Mouse (Mus musculus): ENCODE measurements at regions not wholly inside any gene's neighbourhood (a gene's known extent, or its start where the extent isn't known, plus 50 kb on each side); places are given as distances from the start of the nearest gene placed in this dataset.

- no peak for DNase-seq (ENCODE audit: low spot score in 2 of 2)
These were observed 126.8 kb upstream of the Rreb1 start for GRCm38 (mm10) chr13:37651221-37651946.

- no peak for DNase-seq (ENCODE audit: low spot score in 2 of 2)
These were observed 123.5 kb upstream of the Rreb1 start for GRCm38 (mm10) chr13:37654651-37655050.

- DNase-seq (ENCODE audit: low spot score in 2 of 2) = peak; percentile 38 to 67
These were observed 121.0 kb upstream of the Rreb1 start for GRCm38 (mm10) chr13:37657248-37657647.

DNA sequence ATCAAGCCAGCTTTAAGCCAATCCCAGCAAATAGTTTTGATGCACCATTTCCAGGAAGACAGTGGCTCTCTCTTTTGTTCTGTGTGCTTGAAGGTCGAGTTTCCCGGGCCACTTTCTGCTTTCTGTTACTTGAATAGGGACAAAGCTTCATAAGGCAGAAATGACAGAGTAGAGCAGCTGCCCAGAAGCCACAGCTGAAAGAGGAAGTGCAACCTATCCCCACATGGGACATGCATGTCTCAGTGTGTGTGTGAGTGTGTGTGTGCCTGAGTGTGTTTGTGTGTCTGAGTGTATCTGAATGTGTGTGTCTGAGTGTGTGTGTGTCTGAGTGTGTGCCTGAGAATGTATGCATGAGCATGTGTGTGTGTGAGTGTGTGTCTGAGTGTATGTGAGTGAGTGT, 120.2 kb upstream of the Rreb1 start:
- peak in 1 of 2 experiments; percentile 28 for DNase-seq (ENCODE audit: low spot score in 2 of 2)

- DNase-seq (ENCODE audit: low spot score in 2 of 2) = no peak
These were observed 119.7 kb upstream of the Rreb1 start for GRCm38 (mm10) chr13:37658519-37658918.

- no peak for DNase-seq (ENCODE audit: low spot score in 2 of 2)
These were observed 118.1 kb upstream of the Rreb1 start for GRCm38 (mm10) chr13:37660083-37660482.

DNA sequence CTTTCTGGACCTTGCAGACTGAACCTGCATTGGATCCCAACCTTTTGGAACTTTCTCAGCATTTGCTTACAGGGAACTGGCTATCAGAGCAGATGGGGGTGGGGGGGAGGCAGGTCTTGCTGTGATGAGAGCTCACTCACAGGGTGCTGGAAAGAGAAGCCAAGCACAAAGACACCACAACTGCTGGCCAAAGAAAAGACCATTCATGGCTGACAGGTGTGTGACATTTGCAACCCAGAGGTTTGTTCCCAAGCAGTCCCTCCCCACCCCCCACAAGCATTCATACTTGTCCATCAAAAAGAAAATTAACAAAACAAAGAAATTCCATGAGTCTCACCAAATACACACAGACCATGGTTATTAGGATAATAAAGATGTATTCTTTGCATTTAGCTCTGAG, 117.5 kb upstream of the Rreb1 start:
- DNase-seq (ENCODE audit: low spot score in 2 of 2) = no peak

GRCm38 (mm10) chr13:37664116-37664515, 114.1 kb upstream of the Rreb1 start:
- no peak for DNase-seq (ENCODE audit: low spot score in 2 of 2)

- DNase-seq (ENCODE audit: low spot score in 2 of 2) = peak in 1 of 2 experiments; percentile 66
These were observed 111.8 kb upstream of the Rreb1 start for GRCm38 (mm10) chr13:37666207-37667003.

DNA sequence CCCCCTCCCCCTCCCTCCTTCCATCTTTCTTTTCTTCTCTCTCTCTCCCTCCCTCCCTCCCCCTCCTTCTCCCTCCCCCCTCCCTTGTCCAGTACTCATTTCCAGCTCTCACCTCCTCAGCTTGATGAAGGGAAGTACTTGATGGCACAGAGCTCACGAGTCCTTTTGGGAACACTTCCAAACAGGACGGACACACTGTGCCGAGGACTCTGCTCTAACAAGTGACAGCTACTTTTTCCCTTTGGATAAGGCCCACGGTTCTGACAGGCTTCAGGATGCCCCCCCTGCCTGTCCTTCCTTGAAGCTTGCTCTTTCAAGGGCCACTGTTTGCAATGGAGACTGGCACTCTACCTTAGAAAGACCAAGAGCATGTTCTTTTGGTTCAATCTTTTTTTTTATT, 110.8 kb upstream of the Rreb1 start:
- DNase-seq (ENCODE audit: low spot score in 2 of 2) = no peak

- DNase-seq (ENCODE audit: low spot score in 2 of 2) = no peak
These were observed 110.3 kb upstream of the Rreb1 start for GRCm38 (mm10) chr13:37667871-37668270.

GRCm38 (mm10) chr13:37671109-37671508, 107.1 kb upstream of the Rreb1 start:
- no peak for DNase-seq (ENCODE audit: low spot score in 2 of 2)

DNA sequence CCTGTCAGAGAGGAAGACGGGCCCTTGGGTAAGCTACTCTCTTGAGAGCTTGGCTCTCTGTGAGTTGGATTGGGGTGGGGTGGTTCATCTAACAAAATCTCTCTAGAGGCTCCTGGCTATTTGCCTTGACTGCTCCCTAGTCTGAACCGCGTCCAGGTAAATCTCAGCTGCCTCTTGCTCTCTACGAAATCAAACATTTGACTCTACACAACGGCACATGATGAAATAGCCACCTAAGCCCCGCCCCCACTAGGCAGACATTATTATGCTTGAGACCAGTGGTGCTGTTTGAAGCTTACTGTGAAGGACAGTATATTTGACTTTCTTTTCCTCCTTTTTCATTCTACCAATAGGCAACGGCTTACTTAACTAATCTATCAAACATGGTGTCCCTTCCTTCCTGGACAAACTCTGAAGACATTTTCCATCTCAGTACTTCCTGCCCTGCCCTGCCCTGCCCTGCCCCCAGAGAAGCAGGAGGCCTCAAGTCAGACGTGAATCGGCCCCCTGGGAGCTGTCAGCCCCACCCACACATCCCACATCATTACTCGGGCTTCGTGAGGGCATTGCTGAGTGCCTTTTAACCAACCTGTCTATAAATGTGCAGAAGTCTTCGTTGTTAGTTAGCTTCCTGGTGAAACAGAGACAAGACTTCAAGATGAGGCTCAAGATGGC, 103.4 kb upstream of the Rreb1 start:
- no peak for DNase-seq (ENCODE audit: low spot score in 2 of 2)

- no peak for DNase-seq (ENCODE audit: low spot score in 2 of 2)
These were observed 102.5 kb upstream of the Rreb1 start for GRCm38 (mm10) chr13:37675718-37676117.

GRCm38 (mm10) chr13:37676912-37677311, 101.3 kb upstream of the Rreb1 start:
- no peak for DNase-seq (ENCODE audit: low spot score in 2 of 2)

- DNase-seq (ENCODE audit: low spot score in 2 of 2) = no peak
These were observed 99.9 kb upstream of the Rreb1 start for GRCm38 (mm10) chr13:37678251-37678650.

DNA sequence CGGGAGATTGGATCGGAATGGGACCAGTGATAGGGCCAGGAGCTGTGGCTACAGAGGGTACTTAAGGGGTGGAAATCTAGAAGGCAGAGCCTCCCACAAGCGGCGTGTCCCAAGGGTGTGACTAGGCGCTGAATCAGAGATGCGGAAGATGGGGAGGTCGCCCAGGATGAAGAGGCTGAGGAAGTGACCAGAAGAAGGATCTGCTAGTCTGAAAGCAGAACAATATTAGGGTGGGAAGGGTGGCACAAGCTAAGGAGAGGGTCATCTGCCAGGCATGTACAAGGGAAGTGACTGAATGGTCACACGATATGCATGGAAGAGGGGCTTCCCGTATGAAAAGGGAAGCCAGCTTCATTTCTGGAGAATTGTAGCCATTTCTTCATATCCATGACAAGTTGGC, 99.4 kb upstream of the Rreb1 start:
- no peak for DNase-seq (ENCODE audit: low spot score in 2 of 2)

DNA sequence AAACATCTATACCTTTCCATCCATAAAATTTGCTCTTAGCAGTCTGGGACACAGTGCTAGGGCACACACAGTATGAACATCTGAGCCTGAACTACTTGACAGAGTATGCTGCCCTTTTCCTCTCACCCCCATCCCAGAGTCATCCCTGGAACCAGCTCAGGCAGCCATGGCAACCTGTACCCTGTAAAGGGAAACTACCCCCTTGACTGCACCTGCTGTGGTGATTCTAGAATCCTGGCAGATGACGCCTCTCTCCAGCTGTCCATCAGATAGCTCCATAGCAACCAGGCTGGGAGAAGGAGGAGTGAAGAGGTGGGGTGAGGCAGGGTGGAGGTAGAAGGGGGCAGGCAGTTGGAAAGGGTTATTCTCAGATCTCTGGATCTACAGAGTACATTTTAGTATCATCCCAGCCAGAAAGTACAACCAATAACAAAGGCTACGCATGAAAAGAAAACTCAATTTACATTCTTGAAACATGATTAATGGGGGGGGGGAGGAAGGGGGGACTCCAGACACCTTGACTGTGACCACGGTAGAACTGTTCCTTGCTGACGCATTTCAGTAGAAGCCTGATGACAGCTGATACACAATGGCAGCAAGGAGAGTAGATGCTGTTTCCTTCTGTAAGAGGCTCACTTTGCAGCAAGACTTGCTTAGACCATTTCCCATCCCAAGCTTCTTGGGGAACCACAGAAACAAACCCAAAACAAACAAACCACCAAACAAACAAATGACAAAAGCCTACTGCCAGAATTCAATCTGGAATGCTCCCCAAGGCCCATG, 97.2 kb upstream of the Rreb1 start:
- no peak for DNase-seq (ENCODE audit: low spot score in 2 of 2)

DNA sequence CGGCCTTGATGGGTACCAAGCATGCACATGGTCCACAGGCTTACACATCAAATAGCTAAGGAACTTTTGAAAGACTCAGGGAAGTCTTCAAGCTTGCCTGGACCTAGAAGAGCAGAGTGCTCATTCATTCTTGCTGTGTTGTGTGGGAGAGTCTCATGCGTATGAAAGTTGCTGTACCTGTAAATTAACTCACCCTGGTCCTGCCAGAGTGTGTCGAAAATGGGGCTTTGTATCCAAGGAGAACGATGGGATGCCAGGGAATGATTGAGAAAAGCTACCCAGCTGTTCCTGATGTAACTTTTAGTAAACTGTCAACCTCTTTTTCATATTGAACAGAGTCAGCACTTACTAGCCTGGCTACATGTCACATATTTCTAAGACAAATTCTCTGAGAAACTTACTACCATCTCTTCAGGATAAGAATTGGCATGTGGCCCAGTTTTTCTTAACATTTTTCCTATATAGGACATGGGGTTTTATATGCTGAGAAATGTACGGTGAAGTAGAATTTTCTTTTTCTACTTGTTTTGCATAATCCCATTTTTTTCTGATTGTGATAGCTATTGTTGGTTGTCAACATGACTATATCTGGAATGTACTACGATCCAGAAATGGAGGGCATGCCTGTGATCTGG, 95.0 kb upstream of the Rreb1 start:
- DNase-seq (ENCODE audit: low spot score in 2 of 2) = no peak

- DNase-seq (ENCODE audit: low spot score in 2 of 2) = no peak
These were observed 92.6 kb upstream of the Rreb1 start for GRCm38 (mm10) chr13:37685617-37686016.

DNA sequence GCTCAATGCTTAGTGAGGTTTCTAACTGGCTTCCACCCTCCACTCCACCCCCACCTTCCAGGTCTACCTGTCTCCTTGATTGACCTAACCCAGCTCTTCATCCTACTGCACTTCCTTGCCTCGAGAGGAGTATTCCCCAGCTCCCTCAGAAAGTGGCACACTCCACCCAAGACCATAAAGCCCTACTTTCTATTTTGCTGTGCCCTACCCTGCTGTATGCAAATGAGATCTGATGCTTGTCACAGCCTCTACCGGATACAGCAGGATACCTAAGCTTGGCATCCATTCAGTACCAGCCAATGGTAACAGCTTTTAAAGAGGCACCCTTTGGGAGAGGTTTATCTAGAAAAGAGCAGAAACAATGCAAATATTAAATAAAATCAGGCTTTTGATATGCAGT, 92.1 kb upstream of the Rreb1 start:
- no peak for DNase-seq (ENCODE audit: low spot score in 2 of 2)
